Mouse (Mus musculus): ENCODE data around the gene Srrd.

Srrd gene

DNA sequence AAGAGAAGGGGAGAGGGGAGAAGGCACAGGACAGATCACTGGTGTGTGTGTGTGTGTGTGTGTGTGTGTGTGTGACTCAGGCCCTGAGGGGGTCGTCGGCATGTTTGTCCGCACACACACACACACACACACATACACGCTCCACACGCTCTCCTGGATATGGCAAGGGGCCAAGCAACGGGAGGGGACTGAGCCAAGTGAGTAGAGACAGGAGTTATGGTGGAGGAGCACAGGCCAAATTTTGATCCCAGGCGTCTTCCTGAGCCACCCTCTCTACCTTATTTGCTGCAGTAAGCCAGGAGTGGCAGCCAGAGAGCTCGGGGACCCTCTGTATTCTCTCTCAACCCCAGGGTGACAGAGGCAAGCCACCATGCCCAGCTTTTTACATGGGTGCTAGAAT, 53.6 kb downstream of the Srrd start:
- no peak for DNase-seq (ENCODE audit: low read depth, low spot score)

DNA sequence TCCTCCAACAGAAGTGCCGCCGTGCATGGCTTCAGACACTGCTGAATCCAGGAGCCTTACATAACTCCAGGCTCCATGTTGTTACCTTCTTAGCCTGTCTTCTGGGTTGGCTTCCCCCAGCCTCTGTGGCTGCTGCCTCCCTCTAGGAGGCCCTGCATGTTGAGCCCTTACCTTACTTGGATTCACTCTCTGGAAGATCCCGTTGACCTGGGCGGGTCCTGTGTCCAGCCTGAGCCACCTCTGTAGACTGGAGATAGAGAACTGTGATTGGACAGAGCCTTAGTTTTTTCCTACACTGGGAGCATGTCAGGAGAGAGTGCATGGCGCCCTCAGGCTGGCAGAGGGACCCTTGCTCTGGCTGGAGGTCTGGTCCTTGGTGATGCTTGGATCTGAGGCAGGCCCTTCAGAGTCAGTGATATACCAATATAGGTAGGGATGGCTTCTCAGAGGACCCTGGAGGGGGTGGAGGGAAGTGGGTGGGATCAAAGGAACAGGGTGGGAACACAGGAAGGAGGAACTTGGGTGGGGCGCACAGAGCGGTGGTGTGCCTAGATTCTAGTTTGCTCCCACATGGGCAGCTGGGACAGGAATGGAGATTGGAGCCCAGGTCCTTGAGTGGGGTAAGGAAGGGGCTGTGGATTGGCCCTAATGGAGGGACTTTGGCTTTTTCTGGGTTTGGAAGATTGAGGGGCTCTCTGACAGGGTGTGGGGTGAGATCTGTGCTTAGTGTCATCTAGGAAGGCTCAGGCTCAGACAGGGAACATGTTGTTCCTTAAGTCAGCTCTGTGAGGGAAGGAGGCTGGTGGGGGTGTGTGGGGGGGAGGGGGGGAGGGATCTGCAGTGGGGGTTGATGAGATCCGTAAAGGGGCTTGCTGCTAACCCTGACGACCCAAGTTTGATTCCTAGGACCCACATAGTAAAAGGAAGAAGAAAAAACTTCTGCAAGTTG, 54.4 kb downstream of the Srrd start:
- DNase-seq (ENCODE audit: low read depth, low spot score), result no peak

DNA sequence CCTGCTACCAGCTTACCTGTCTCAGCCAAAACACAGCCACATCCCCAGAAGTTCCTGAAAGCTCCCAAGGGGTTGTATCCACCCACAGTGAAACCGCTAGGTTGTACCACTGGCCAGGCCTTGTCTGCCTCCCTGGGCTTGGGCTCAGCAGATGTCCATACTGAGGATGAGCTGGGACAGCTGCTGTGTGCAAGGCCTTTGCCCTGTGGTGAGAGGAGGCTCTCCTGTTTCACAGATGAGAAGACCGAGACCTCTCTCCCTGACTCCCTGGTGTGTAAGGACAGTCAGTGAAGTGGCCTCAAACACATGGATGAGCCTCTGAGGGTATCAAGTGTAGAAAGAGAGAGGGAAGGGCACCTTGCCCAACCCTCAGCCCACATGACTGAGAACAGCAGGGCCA, 55.2 kb downstream of the Srrd start:
- DNase-seq (ENCODE audit: low read depth, low spot score), result no peak

Data from CD4-positive, CD25-positive, alpha-beta regulatory T cell, adult 2 months (primary cell).